Mouse (Mus musculus): ENCODE measurements around the gene Prickle3.
"Not testable (repeated sequence)": the region's sequence is repeated elsewhere in the genome, so short reads cannot be mapped to it uniquely, and the experiment has no call there.

The Prickle3 gene

DNA sequence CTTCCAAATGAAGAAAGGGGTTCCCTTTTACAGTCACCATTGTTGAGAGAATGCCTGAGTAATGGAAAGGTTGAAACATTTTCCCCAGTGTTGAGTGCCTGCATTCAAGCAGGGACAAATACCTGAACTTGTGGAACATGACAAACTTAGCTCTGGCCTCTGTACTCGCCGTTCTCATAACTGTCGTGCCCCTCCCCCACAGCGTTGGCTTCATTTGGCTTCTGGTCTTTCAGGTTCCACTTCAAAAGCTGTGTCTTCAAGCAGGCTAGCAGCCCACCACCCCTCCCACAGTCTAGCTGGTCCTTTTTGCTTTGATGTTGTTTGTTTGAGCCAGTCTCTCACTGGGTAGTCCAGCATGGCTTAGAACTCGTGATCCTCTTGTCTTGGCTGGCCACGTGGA, 15.7 kb downstream of the Prickle3 start:
- DNase-seq, result no peak

- DNase-seq, result peak; percentile 34 to 57
Measured at GRCm38 (mm10) chrX:7673578-7674281, 16.7 kb downstream of the Prickle3 start.

GRCm38 (mm10) chrX:7674284-7675000, 17.4 kb downstream of the Prickle3 start:
- DNase-seq, result peak; percentile 42 to 55

GRCm38 (mm10) chrX:7675001-7675380, 17.9 kb downstream of the Prickle3 start:
- DNase-seq, result no peak

GRCm38 (mm10) chrX:7678986-7679385, 21.9 kb downstream of the Prickle3 start:
- no peak for DNase-seq

- DNase-seq, result peak; percentile 86 to 88
Measured at GRCm38 (mm10) chrX:7679405-7680056, 22.5 kb downstream of the Prickle3 start.

DNA sequence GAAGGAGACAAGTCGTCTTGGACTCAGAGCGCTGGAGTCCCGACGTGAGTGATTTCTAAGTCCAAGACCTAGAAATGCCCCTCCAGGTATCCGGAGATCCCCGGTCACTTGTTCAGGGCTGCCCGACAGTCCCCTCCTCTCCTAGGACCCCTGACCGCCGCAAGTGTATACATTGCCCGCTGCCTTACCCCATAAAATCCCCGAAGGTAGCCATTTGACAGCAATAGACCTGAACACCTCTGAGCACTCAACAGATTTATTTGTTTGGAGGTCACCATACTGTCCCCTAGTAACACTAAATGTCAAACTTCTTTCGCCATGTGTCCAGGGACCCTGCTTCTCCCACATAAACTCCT, 23.0 kb downstream of the Prickle3 start:
- no peak for DNase-seq

GRCm38 (mm10) chrX:7680864-7681263, 23.8 kb downstream of the Prickle3 start, which contains the start of gene Magix:
Gene Magix, minus strand, starts transcription at chrX:7681251.
- no peak for DNase-seq

- no peak for DNase-seq
Measured at GRCm38 (mm10) chrX:7688321-7688720, 31.3 kb downstream of the Prickle3 start.

DNA sequence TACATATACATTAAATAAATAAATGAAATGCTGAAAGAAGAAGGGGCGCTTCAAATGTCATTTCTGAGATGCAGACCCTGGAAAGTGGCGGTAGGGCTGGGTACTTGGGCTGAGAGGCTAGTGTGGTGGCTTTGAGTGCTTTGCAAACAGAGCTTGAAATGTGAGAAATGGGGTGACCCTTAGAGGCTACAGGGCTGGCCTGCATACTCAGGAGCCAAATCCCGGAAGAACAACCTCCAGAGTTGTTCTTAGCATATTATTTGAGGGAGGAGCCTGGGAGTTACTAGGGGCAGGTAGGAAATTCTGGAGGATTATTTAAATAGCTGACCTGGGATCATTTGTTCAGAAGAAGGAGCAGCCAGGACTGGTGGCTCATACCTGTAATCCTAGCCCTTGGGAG, 33.4 kb downstream of the Prickle3 start:
- no peak for DNase-seq

DNA sequence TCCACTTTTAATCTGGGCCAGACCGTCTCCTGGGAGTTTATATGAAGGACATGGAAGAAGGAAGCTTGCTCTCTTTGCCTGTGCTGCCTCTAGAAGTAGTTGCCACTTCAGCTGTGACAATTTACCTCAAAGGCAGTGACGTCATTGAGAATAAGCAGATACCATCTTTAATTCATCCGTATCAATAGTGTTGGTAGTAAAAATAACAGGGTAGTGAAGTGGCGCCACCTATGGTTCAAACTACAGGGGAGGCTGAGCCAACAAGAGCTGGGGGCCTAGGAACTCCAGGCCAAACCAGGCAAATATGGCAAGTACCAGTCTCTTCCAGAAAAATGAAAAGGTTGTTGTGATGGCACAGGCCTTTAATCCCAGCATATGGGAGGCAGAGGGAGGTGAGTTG, 35.8 kb downstream of the Prickle3 start:
- DNase-seq, result peak; percentile 22 to 29

- no peak for DNase-seq
Measured at GRCm38 (mm10) chrX:7696520-7696919, 39.5 kb downstream of the Prickle3 start.

DNA sequence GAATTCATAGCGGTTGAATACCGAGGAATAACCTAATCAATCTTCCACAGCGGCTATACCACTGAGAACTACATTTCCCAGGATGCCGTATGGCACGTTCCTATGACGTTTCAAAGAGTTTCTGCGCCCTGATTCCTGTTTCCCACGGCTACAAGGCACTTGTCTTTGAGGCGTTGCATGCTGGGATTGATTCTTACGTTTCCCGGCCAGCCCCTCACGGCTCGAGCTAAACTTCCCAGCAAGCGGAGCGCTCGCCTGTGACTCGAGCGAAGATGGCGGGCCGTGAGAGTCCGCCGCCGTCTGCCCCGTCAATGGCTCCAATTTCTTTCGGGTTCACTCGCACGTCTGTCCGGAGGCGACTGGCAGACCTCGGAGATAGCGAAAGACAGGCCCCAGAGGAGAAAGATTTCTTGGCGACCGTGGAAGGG, 39.9 kb downstream of the Prickle3 start, which contains the start of gene Gpkow:
Gene Gpkow, plus strand, starts transcription at position 178 of the 428 bp plus-strand sequence.
- DNase-seq, result peak; percentile 68 to 85

GRCm38 (mm10) chrX:7713764-7714134, 56.7 kb downstream of the Prickle3 start:
- not testable (repeated sequence) for DNase-seq

DNA sequence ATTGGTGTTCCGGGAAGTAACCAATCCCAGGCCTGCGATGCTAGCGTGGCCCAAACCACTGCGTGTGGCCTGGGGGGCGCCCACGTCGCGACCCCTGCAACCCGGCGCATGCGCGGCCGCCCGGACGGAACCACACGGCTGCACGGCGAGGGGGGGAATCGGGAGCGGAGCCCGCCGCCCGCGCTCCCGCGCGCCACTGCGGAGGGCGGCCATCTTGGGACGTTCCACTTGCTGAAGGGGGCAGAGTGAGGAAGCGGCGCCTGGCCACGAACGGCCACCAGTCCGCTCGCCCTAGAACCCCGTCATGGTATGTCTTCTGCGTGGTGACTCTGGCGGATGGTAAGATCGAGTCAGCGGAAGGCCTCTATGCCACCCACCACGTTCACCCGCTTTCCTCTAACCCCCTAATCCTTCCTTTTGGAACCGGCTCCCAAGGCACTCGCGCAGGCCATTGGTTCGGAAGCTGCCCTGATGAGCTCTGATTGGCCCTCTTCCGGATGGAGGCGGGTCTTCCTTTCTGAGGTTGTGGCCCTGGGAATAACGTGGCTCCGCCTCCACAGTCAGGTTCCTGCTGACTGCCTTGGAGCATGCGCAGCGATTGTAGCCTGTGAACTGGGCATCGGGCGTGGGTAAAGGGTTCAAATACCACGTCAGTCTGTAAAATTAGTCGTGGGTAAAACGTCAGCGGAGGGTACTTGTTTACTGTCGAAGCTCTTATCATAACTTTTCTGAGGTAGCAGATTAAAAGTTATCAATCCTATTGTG, 57.3 kb downstream of the Prickle3 start, which contains the start of gene Wdr45:
Gene Wdr45, plus strand, starts transcription at position 199 of the 765 bp plus-strand sequence.
- DNase-seq, result peak; percentile 87 to 93

GRCm38 (mm10) chrX:7716058-7716457, 59.0 kb downstream of the Prickle3 start:
- DNase-seq, result not testable (repeated sequence)

Data from thymus, postnatal 36 days (tissue).